9 mouse cellular contexts compared by ENCODE assay signal in the genomic region with DNA sequence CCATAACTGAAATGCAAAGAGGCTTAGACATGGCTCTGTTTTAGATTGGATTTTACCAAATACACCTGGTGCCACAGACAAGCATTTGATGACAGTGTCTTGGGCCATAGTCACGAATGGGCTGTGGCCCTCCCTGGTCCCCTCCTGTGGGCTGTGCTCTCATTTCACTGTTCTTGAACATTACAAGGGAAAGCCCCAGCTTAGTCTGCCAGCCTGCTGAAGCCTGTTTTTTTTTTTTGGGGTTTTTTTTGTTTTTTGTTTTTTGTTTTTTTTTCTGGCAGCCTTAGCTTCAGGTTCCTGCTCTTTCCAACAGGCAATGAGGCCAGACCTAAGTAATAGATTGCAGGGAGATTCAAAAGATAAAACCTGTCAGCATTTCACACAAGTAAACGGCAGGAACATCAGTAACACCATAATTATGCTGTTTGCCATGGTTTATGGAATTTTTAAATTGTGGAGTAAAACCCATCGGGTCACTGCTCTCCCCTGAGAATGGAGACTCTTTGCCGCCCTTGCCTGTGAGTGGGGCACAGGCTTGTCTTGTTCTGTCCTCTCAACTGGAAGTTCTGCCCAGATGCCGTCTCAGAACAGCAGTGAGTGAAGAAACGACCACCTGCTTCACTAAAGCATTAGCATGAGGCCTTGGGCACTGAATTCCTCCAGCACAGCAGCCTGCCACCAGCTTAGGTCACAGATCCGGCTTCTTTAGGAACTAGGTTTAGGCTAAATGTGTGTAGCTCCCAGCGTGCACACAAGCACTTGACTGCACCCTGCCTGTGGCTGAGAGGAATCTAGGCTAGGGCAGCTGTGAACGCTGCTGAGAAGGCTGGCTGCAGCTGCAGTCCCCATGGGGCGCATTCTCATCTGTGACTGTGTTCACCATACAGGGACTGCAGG.
DNase-seq lines count a peak whose midpoint lies in the region; ATAC-seq and TF ChIP-seq lines count a peak whose summit lies in the region.
"Had no signal": no experiment of that assay in that cellular context is flagged by ENCODE, and none has a peak within 500 bp of the region (broad histone marks: within the 10 kb centered on the region; RNA-seq: fewer than 3 reads in every experiment).

No protein-coding gene starts in this region.

- peak; percentile 73 for ATAC-seq in forebrain, embryonic 15.5 days (replicated peaks)
- ATAC-seq in midbrain, embryonic 13.5 days: peak; percentile 74

- no peaks in the 10 kb centered on the region for H3K36me3 ChIP-seq in forebrain, embryonic 15.5 days
- H3K36me3 ChIP-seq in midbrain, embryonic 13.5 days: no peaks in the 10 kb centered on the region
- H3K36me3 ChIP-seq: embryonic facial prominence, embryonic 13.5 days had no signal

- DNase-seq in left cerebral cortex, adult 2 months (ENCODE audit: extremely low spot score in 1 of 2, low spot score in 2 of 2): no peak
- DNase-seq in left cerebral cortex, postnatal 10 days (ENCODE audit: extremely low spot score in 1 of 2, low spot score in 2 of 2): no peak
- DNase-seq in thymus, postnatal 4 days: peak; percentile 76
- DNase-seq in gastrocnemius, postnatal 25 days: no peak
- DNase-seq in adrenal gland, postnatal 14 days: no peak
- no peak for DNase-seq in spleen, postnatal 14 days (ENCODE audit: low spot score in 2 of 2)

- H3K4me1 ChIP-seq in forebrain, embryonic 15.5 days: peaks cover 47% of the 10 kb centered on the region
- peaks cover 52% of the 10 kb centered on the region for H3K4me1 ChIP-seq in midbrain, embryonic 13.5 days (replicated peaks)

- no peak overlapping the region for H3K4me3 ChIP-seq in left cerebral cortex, adult 2 months
- H3K4me3 ChIP-seq in forebrain, embryonic 15.5 days: no peak overlapping the region
- no peak overlapping the region for H3K4me3 ChIP-seq in midbrain, embryonic 13.5 days (replicated peaks)
- H3K4me3 ChIP-seq: embryonic facial prominence, embryonic 13.5 days had no signal

- H3K9me3 ChIP-seq in forebrain, embryonic 15.5 days: no peaks in the 10 kb centered on the region
- no peaks in the 10 kb centered on the region for H3K9me3 ChIP-seq in midbrain, embryonic 13.5 days
- H3K9me3 ChIP-seq: embryonic facial prominence, embryonic 13.5 days had no signal

- no peak overlapping the region for H3K4me2 ChIP-seq in forebrain, embryonic 15.5 days (replicated peaks)
- H3K4me2 ChIP-seq in midbrain, embryonic 13.5 days (replicated peaks): no peak overlapping the region
- H3K4me2 ChIP-seq: embryonic facial prominence, embryonic 13.5 days had no signal

- H3K27ac ChIP-seq in left cerebral cortex, adult 2 months: no peak overlapping the region
- peak overlapping the region; percentile 44 for H3K27ac ChIP-seq in forebrain, embryonic 15.5 days (replicated peaks)
- peak overlapping the region; percentile 80 for H3K27ac ChIP-seq in midbrain, embryonic 13.5 days
- H3K27ac ChIP-seq: embryonic facial prominence, embryonic 13.5 days had no signal

- intact Hi-C loops in left cerebral cortex, adult 2 months (cut with DNase I): no loop called here
- intact Hi-C loops in left cerebral cortex, postnatal 10 days (cut with DNase I): no loop called here

- WGBS in forebrain, embryonic 15.5 days: 31% methylated on average over 10 of the region's 10 CpGs
- WGBS in midbrain, embryonic 13.5 days: 26% methylated on average over 10 of the region's 10 CpGs

- no peak overlapping the region for H3K9ac ChIP-seq in forebrain, embryonic 15.5 days (replicated peaks)
- H3K9ac ChIP-seq in midbrain, embryonic 13.5 days (replicated peaks): peak overlapping the region; percentile 36; the same call in 1 of the 2 replicates
- H3K9ac ChIP-seq: embryonic facial prominence, embryonic 13.5 days had no signal

- peak; percentile 14; the same call in 1 of the 2 replicates for TF ChIP-seq CTCF in left cerebral cortex, adult 2 months (IDR thresholded peaks at IDR 0.05)

- H3K27me3 ChIP-seq in forebrain, embryonic 15.5 days: no peaks in the 10 kb centered on the region
- H3K27me3 ChIP-seq in midbrain, embryonic 13.5 days: no peaks in the 10 kb centered on the region
